Mouse (Mus musculus): Measurements from ENCODE around the gene Olfr10.

The Olfr10 gene

GRCm38 (mm10) chr11:49326726-49327125, 22.2 kb downstream of the Olfr10 start:
- no peak for DNase-seq

- no peak for DNase-seq
These were observed 25.1 kb downstream of the Olfr10 start for GRCm38 (mm10) chr11:49329686-49330085.

GRCm38 (mm10) chr11:49334888-49335287, 30.3 kb downstream of the Olfr10 start, which contains the start of gene Olfr1390:
Gene Olfr1390, plus strand, starts transcription at chr11:49335188.
- DNase-seq = no peak

GRCm38 (mm10) chr11:49337150-49337832, 32.8 kb downstream of the Olfr10 start:
- DNase-seq = no peak
